Mouse (Mus musculus): ENCODE measurements around the gene Actr6. TPM values are rescaled to one million over a fixed set of nuclear protein-coding genes. Genes with fewer than 3 reads are reported as not detected.

The Actr6 gene
- polyA plus RNA-seq, 2 experiments, result 16.0 to 34.3 TPM

- Histone ChIP-seq H3K4me2 (replicated peaks; ENCODE audit: low read depth, low read length, severe bottlenecking) (no peak overlapping the region), H3K4me3 (replicated peaks; ENCODE audit: low read length) (no peak overlapping the region), H3K36me3 (ENCODE audit: control insufficient read depth, insufficient read depth, low read length) (no peaks in the 10 kb centered on the region), H3K9ac (ENCODE audit: low read depth, low read length, severe bottlenecking) (no peak overlapping the region), H3K9me3 (ENCODE audit: control insufficient read depth, low read length) (no peaks in the 10 kb centered on the region), H3K27ac (replicated peaks; ENCODE audit: low read depth, low read length) (no peak overlapping the region), H3K27me3 (ENCODE audit: control insufficient read depth, insufficient read depth, low read length) (no peaks in the 10 kb centered on the region), H3K4me1 (ENCODE audit: control insufficient read depth, insufficient read depth, low read length) (no peaks in the 10 kb centered on the region)
- DNase-seq (ENCODE audit: low spot score) (no peak), ATAC-seq (ENCODE audit: low FRiP score, low read depth) (no peak)
- 87% methylated on average over 11 of the region's 11 CpGs for WGBS
- no peak for TF ChIP-seq POLR2A (IDR thresholded peaks at IDR 0.05; ENCODE audit: borderline replicate concordance, extremely low read depth, insufficient read depth, insufficient read length)
Measured at GRCm38 (mm10) chr10:89765790-89766714, 34.0 kb upstream of the Actr6 start.

GRCm38 (mm10) chr10:89764457-89765121 lies 32.5 kb upstream of the Actr6 start:
- Histone ChIP-seq H3K27me3 (ENCODE audit: control insufficient read depth, insufficient read depth, low read length) (no peaks in the 10 kb centered on the region), H3K9ac (ENCODE audit: low read depth, low read length, severe bottlenecking) (no peak overlapping the region), H3K4me3 (replicated peaks; ENCODE audit: low read length) (no peak overlapping the region), H3K9me3 (ENCODE audit: control insufficient read depth, low read length) (no peaks in the 10 kb centered on the region), H3K4me2 (replicated peaks; ENCODE audit: low read depth, low read length, severe bottlenecking) (no peak overlapping the region), H3K27ac (replicated peaks; ENCODE audit: low read depth, low read length) (no peak overlapping the region), H3K36me3 (ENCODE audit: control insufficient read depth, insufficient read depth, low read length) (no peaks in the 10 kb centered on the region), H3K4me1 (ENCODE audit: control insufficient read depth, insufficient read depth, low read length) (no peaks in the 10 kb centered on the region)
- 79% methylated on average over 9 of the region's 9 CpGs for WGBS
- DNase-seq (ENCODE audit: low spot score), result no peak
- ATAC-seq (ENCODE audit: low FRiP score, low read depth), result no peak
- TF ChIP-seq POLR2A (IDR thresholded peaks at IDR 0.05; ENCODE audit: borderline replicate concordance, extremely low read depth, insufficient read depth, insufficient read length), result no peak

GRCm38 (mm10) chr10:89760772-89761171 lies 28.7 kb upstream of the Actr6 start:
- Histone ChIP-seq H3K4me1 (ENCODE audit: control insufficient read depth, insufficient read depth, low read length) (no peaks in the 10 kb centered on the region), H3K27ac (replicated peaks; ENCODE audit: low read depth, low read length) (no peak overlapping the region), H3K4me3 (replicated peaks; ENCODE audit: low read length) (no peak overlapping the region), H3K36me3 (ENCODE audit: control insufficient read depth, insufficient read depth, low read length) (peaks cover 9% of the 10 kb centered on the region; the same call in 1 of the 2 replicates), H3K27me3 (ENCODE audit: control insufficient read depth, insufficient read depth, low read length) (no peaks in the 10 kb centered on the region), H3K9ac (ENCODE audit: low read depth, low read length, severe bottlenecking) (no peak overlapping the region), H3K9me3 (ENCODE audit: control insufficient read depth, low read length) (no peaks in the 10 kb centered on the region), H3K4me2 (replicated peaks; ENCODE audit: low read depth, low read length, severe bottlenecking) (no peak overlapping the region)
- no peak for TF ChIP-seq POLR2A (IDR thresholded peaks at IDR 0.05; ENCODE audit: borderline replicate concordance, extremely low read depth, insufficient read depth, insufficient read length)
- no peak for DNase-seq (ENCODE audit: low spot score)
- no peak for ATAC-seq (ENCODE audit: low FRiP score, low read depth)
- WGBS, result 57% methylated on average over 5 of the region's 5 CpGs

- no peaks in the 10 kb centered on the region for H3K9me3 ChIP-seq (ENCODE audit: control insufficient read depth, low read length)
Measured at GRCm38 (mm10) chr10:89755231-89755630, 23.1 kb upstream of the Actr6 start.

GRCm38 (mm10) chr10:89751069-89751468 lies 19.0 kb upstream of the Actr6 start:
- no peaks in the 10 kb centered on the region for H3K27me3 ChIP-seq (ENCODE audit: control insufficient read depth, insufficient read depth, low read length)
- ATAC-seq (ENCODE audit: low FRiP score, low read depth) (no peak), DNase-seq (ENCODE audit: low spot score) (no peak)
- 72% methylated on average over 5 of the region's 5 CpGs for WGBS
- H3K4me3 ChIP-seq (replicated peaks; ENCODE audit: low read length), result no peak overlapping the region
- TF ChIP-seq POLR2A (IDR thresholded peaks at IDR 0.05; ENCODE audit: borderline replicate concordance, extremely low read depth, insufficient read depth, insufficient read length), result no peak
- no peak overlapping the region for H3K4me2 ChIP-seq (replicated peaks; ENCODE audit: low read depth, low read length, severe bottlenecking)
- no peaks in the 10 kb centered on the region for H3K9me3 ChIP-seq (ENCODE audit: control insufficient read depth, low read length)
- 0 out of 2 replicates have a peak, but pooled peaks cover 3% of the 10 kb centered on the region for H3K4me1 ChIP-seq (ENCODE audit: control insufficient read depth, insufficient read depth, low read length)
- no peak overlapping the region for H3K27ac ChIP-seq (replicated peaks; ENCODE audit: low read depth, low read length)
- no peak overlapping the region for H3K9ac ChIP-seq (ENCODE audit: low read depth, low read length, severe bottlenecking)
- no peaks in the 10 kb centered on the region for H3K36me3 ChIP-seq (ENCODE audit: control insufficient read depth, insufficient read depth, low read length)

More at GRCm38 (mm10) chr10:89755231-89755630, 23.1 kb upstream of the Actr6 start:
- Histone ChIP-seq H3K27ac (replicated peaks; ENCODE audit: low read depth, low read length) (no peak overlapping the region), H3K4me3 (replicated peaks; ENCODE audit: low read length) (no peak overlapping the region), H3K9ac (ENCODE audit: low read depth, low read length, severe bottlenecking) (no peak overlapping the region), H3K27me3 (ENCODE audit: control insufficient read depth, insufficient read depth, low read length) (no peaks in the 10 kb centered on the region), H3K4me2 (replicated peaks; ENCODE audit: low read depth, low read length, severe bottlenecking) (no peak overlapping the region), H3K4me1 (ENCODE audit: control insufficient read depth, insufficient read depth, low read length) (no peaks in the 10 kb centered on the region), H3K36me3 (ENCODE audit: control insufficient read depth, insufficient read depth, low read length) (peaks cover 9% of the 10 kb centered on the region; the same call in 1 of the 2 replicates)
- 91% methylated on average over 4 of the region's 4 CpGs for WGBS
- DNase-seq (ENCODE audit: low spot score) (no peak), ATAC-seq (ENCODE audit: low FRiP score, low read depth) (no peak)
- no peak for TF ChIP-seq POLR2A (IDR thresholded peaks at IDR 0.05; ENCODE audit: borderline replicate concordance, extremely low read depth, insufficient read depth, insufficient read length)
